Mouse (Mus musculus): ENCODE results near the gene Ofd1.

The Ofd1 gene

GRCm38 (mm10) chrX:166358955-166359354 lies 81.5 kb downstream of the Ofd1 start:
- peak; percentile 49 for DNase-seq

GRCm38 (mm10) chrX:166356276-166356675 lies 84.2 kb downstream of the Ofd1 start:
- DNase-seq = no peak

- no peak for DNase-seq
These were observed 85.6 kb downstream of the Ofd1 start for GRCm38 (mm10) chrX:166354913-166355312.

GRCm38 (mm10) chrX:166353412-166353811 lies 87.1 kb downstream of the Ofd1 start:
- peak; percentile 43 for DNase-seq

GRCm38 (mm10) chrX:166351790-166352189 lies 88.7 kb downstream of the Ofd1 start:
- peak; percentile 47 for DNase-seq

- DNase-seq = no peak
These were observed 91.9 kb downstream of the Ofd1 start for GRCm38 (mm10) chrX:166348634-166349033.

GRCm38 (mm10) chrX:166348086-166348485 lies 92.4 kb downstream of the Ofd1 start:
- no peak for DNase-seq

- DNase-seq = peak; percentile 67
These were observed 96.1 kb downstream of the Ofd1 start for GRCm38 (mm10) chrX:166344228-166345015.

GRCm38 (mm10) chrX:166341795-166342194 lies 98.7 kb downstream of the Ofd1 start:
- no peak for DNase-seq

All from cerebellum, adult 11-12 months (tissue).